Mouse (Mus musculus): ENCODE data around the gene Selenoh.

DNA sequence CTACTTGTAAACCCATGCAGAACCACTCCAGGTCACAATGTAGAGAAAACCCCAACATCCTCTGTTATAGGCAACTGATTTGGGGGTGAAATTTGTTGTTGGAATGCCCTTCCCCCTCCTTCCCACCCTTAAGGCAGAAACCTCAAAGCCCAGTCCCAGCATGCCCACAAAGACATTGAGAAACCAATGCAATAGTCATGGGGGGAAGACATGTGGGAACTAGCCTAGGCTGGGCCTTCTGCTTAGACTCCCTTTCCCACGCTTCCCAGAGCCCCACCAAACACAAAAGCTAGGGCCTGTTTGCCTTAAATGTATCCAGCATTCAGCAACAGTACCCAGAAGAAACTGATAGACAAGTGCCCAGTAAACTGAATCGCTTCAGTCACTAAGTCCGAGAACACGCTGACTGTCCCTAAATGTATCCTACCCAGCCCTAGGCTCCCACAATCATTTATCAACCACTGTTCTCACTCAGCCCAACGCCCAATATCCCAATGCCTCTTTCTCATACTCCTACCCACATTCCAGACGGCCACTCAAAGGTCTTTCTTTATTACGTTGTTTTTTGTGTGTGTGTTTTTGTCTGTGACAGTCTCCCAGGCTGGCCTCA is 44.1 kb downstream of the Selenoh start:
- no peak for TF ChIP-seq CTCF (IDR thresholded peaks at IDR 0.05; ENCODE audit: control insufficient read depth, insufficient read depth, insufficient replicate concordance, low read depth, low read length)
- no peak for TF ChIP-seq POLR2A (IDR thresholded peaks at IDR 0.05; ENCODE audit: control insufficient read depth, low read depth, low read length)
